Mouse (Mus musculus) ES-E14 (cell line): ENCODE data around the gene Map3k14. TPM values are rescaled to one million over a fixed set of nuclear protein-coding genes. Genes with fewer than 3 reads are reported as not detected.

Experiments
- DNase-seq: peaks from one replicate; pipeline ENCODE4 v3.0.0-alpha.2; 2013; ENCODE audit warnings: low read depth, low spot score
- H3K27ac ChIP-seq: 2 replicates; pipeline ENCODE4 v1.5.1; 2012; ENCODE audit warnings: low read depth, mild to moderate bottlenecking, low read length, moderate library complexity, mixed read lengths; ENCODE audit not compliant: poor library complexity, insufficient read depth, severe bottlenecking
- H3K36me3 ChIP-seq: 2 replicates; pipeline ENCODE4 v1.6.1; 2012; ENCODE audit warnings: mild to moderate bottlenecking, low read length, moderate library complexity, mixed read lengths; ENCODE audit not compliant: control insufficient read depth, poor library complexity, insufficient read depth, severe bottlenecking
- H3K4me1 ChIP-seq, 2 experiments: fragments of 150-350 bp in 1 of 2; sonication (generic) in 1 of 2; 2 replicates each; pipeline ENCODE4 v1.6.1; 2012; ENCODE audit warnings: low read length in 2 of 2, mild to moderate bottlenecking in 1 of 2, mixed read lengths in 1 of 2; ENCODE audit not compliant: control insufficient read depth in 2 of 2, insufficient read depth in 2 of 2, poor library complexity in 1 of 2
- H3K4me3 ChIP-seq, 2 experiments: fragments of 150-350 bp in 1 of 2; sonication (generic) in 1 of 2; 2 replicates each; pipeline ENCODE4 v1.5.1; 2012; ENCODE audit warnings: low read length in 2 of 2, low read depth in 1 of 2, mild to moderate bottlenecking in 1 of 2, mixed read lengths in 1 of 2; ENCODE audit not compliant: insufficient read depth in 1 of 2, poor library complexity in 1 of 2, severe bottlenecking in 1 of 2
- H3K9ac ChIP-seq: 2 replicates; pipeline ENCODE4 v1.6.1; 2012; ENCODE audit warnings: low read depth, mild to moderate bottlenecking, low read length, mixed read lengths; ENCODE audit not compliant: poor library complexity, insufficient read depth, severe bottlenecking
- H3K9me3 ChIP-seq: fragments of 150-350 bp; sonication (generic); 2 replicates; pipeline ENCODE4 v1.6.1; 2012; ENCODE audit warnings: low read depth, mild to moderate bottlenecking, low read length; ENCODE audit not compliant: control insufficient read depth, insufficient read depth
- CHD2 ChIP-seq: IDR thresholded peaks from 2 replicates; pipeline ENCODE4 v1.6.1; 2014; ENCODE audit warnings: mild to moderate bottlenecking, low read depth, low read length, inconsistent platforms
- HCFC1 ChIP-seq: IDR thresholded peaks from 2 replicates; pipeline ENCODE4 v1.6.1; 2012; ENCODE audit warnings: low read length, inconsistent platforms, borderline replicate concordance; ENCODE audit not compliant: insufficient read depth
- MAFK ChIP-seq: IDR thresholded peaks from 2 replicates; pipeline ENCODE4 v1.6.1; 2014; ENCODE audit warnings: mild to moderate bottlenecking, low read depth, low read length, inconsistent platforms; ENCODE audit not compliant: insufficient read depth
- ZC3H11A ChIP-seq: IDR thresholded peaks from 2 replicates; pipeline ENCODE4 v1.6.1; 2012; ENCODE audit warnings: low read depth, mild to moderate bottlenecking, inconsistent platforms, low read length, borderline replicate concordance
- ZNF384 ChIP-seq: IDR thresholded peaks from 2 replicates; pipeline ENCODE4 v1.6.1; 2012; ENCODE audit warnings: low read depth, low read length, inconsistent platforms
- in situ Hi-C, 2 experiments: fragments of 600-800 bp; cut with MboI; formaldehyde crosslinking; loops; one replicate each; pipeline ENCODE4 v1.15.1; 2025; ENCODE audit warnings: low sequenced_read_pairs in 2 of 2, inconsistent platforms in 1 of 2; ENCODE audit not compliant: unreplicated experiment in 2 of 2
- total RNA-seq: library from RNA; depleted of rRNA; stranded (reverse); fragments of 300-350 nt; gene quantifications from 2 replicates; pipeline ENCODE4 v1.2.3, GENCODE M21; 2012

The Map3k14 gene
- total RNA-seq, 1 experiment, result 4.5 TPM

- in situ Hi-C loops, result no loop called here
- no peak for DNase-seq
- no peak for TF ChIP-seq MAFK
- TF ChIP-seq ZC3H11A, result no peak
- no peak for TF ChIP-seq HCFC1
- no peak for TF ChIP-seq ZNF384
- no peak for TF ChIP-seq CHD2
- no peak overlapping the region for H3K27ac ChIP-seq
- no peaks in the 10 kb centered on the region for H3K36me3 ChIP-seq
- H3K4me3 ChIP-seq, result no peak overlapping the region
- no peak overlapping the region for H3K9ac ChIP-seq
- H3K4me1 ChIP-seq, result peaks cover 7% of the 10 kb centered on the region in 2 experiments; a peak in 3 of 4 replicates
- no peaks in the 10 kb centered on the region for H3K9me3 ChIP-seq
These were observed 86.8 kb downstream of the Map3k14 start for GRCm38 (mm10) chr11:103180426-103180825.

DNA sequence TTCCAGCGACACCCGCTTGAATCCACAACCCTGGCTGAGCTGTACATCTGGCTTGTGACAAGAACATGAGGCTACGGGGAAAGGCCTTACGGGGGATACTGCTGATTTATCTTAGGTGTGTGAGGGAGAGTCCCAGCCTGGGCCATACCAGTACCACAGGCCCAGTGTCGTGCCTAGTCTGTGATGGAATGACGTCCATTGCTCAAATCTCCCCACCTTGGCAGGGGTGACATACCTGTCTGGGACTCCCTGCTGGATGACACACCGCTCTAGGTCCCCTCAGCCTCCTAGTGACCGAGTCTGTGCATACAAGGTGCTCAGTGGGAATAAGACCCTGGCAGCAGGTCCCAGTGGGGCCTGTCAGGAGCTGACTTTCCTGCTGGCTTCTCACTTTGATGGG, 88.5 kb downstream of the Map3k14 start:
- H3K4me1 ChIP-seq, result peaks cover 10 to 18% of the 10 kb centered on the region in 2 experiments; a peak in 3 of 4 replicates
- H3K27ac ChIP-seq, result no peak overlapping the region
- in situ Hi-C loops, result no loop called here
- no peak overlapping the region for H3K4me3 ChIP-seq
- no peak overlapping the region for H3K9ac ChIP-seq
- H3K36me3 ChIP-seq, result no peaks in the 10 kb centered on the region
- no peaks in the 10 kb centered on the region for H3K9me3 ChIP-seq
- DNase-seq, result no peak
- TF ChIP-seq MAFK (no peak), ZNF384 (no peak)

- Histone ChIP-seq H3K4me3 (no peak overlapping the region), H3K4me1 (peaks cover 10 to 18% of the 10 kb centered on the region in 2 experiments; a peak in 3 of 4 replicates), H3K36me3 (no peaks in the 10 kb centered on the region), H3K9me3 (no peaks in the 10 kb centered on the region), H3K27ac (no peak overlapping the region), H3K9ac (no peak overlapping the region)
- no peak for DNase-seq
- in situ Hi-C loops, result no loop called here
- no peak for TF ChIP-seq MAFK
- TF ChIP-seq ZC3H11A, result no peak
- no peak for TF ChIP-seq CHD2
- TF ChIP-seq HCFC1, result no peak
- TF ChIP-seq ZNF384, result no peak
These were observed 89.3 kb downstream of the Map3k14 start for GRCm38 (mm10) chr11:103177815-103178485.

DNA sequence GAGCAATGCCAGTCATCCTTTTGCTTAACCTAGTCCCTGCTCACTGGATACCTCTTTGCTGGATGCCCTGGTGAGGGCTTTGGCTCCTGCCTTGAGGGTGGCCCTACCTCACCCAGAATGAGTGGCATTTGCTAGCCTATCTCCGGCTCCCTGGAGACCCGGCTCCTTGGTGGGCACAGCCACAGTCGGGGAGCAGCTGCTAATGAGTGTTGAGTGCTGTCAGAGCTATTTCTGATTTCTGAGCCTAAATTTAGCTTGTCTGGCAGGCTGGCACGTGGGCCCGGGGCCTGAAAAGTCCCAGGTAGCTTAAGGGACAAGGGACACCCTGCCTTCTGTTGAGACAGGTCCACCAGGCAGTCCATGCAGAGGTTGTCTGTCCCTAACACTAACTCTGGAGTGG, 90.1 kb downstream of the Map3k14 start:
- Histone ChIP-seq H3K4me3 (no peak overlapping the region), H3K4me1 (peaks cover 10 to 18% of the 10 kb centered on the region in 2 experiments; a peak in 3 of 4 replicates), H3K9ac (no peak overlapping the region), H3K36me3 (no peaks in the 10 kb centered on the region), H3K9me3 (no peaks in the 10 kb centered on the region), H3K27ac (no peak overlapping the region)
- no peak for TF ChIP-seq CHD2
- no peak for TF ChIP-seq MAFK
- TF ChIP-seq ZC3H11A, result no peak
- no peak for TF ChIP-seq HCFC1
- no peak for TF ChIP-seq ZNF384
- in situ Hi-C loops, result no loop called here
- DNase-seq, result no peak

GRCm38 (mm10) chr11:103176510-103176909, 90.8 kb downstream of the Map3k14 start:
- no peak for DNase-seq
- H3K9ac ChIP-seq, result no peak overlapping the region
- H3K9me3 ChIP-seq, result no peaks in the 10 kb centered on the region
- H3K36me3 ChIP-seq, result no peaks in the 10 kb centered on the region
- H3K4me3 ChIP-seq, result no peak overlapping the region
- H3K27ac ChIP-seq, result no peak overlapping the region
- in situ Hi-C loops, result no loop called here
- H3K4me1 ChIP-seq, result peaks cover 14 to 21% of the 10 kb centered on the region in 2 experiments; a peak in 3 of 4 replicates
- no peak for TF ChIP-seq ZC3H11A
- TF ChIP-seq HCFC1, result no peak
- no peak for TF ChIP-seq MAFK
- no peak for TF ChIP-seq ZNF384
- no peak for TF ChIP-seq CHD2
